Mouse (Mus musculus) myocyte (in vitro differentiated cells): ENCODE measurements around the gene Hmcn2. TPM values are rescaled to one million over a fixed set of nuclear protein-coding genes. Genes with fewer than 3 reads are reported as not detected.

Experiments used
- H3K27me3 ChIP-seq: one replicate; pipeline ENCODE4 v1.6.1; 2011; ENCODE audit not compliant: control insufficient read depth, insufficient read depth, insufficient read length
- H3K36me3 ChIP-seq: one replicate; pipeline ENCODE4 v1.6.1; 2011; ENCODE audit not compliant: control insufficient read depth, insufficient read depth
- H3K4me2 ChIP-seq: one replicate; pipeline ENCODE4 v1.6.1; 2011; ENCODE audit warnings: low read depth, control low read depth
- H3K4me3 ChIP-seq: one replicate; pipeline ENCODE4 v1.5.1; 2011; ENCODE audit warnings: mild to moderate bottlenecking, control low read depth, moderate library complexity
- H3K79me2 ChIP-seq: one replicate; pipeline ENCODE4 v1.6.1; 2011; ENCODE audit not compliant: control insufficient read depth, insufficient read depth
- H3ac ChIP-seq: one replicate; pipeline ENCODE4 v1.6.1; 2011; ENCODE audit not compliant: control insufficient read depth, insufficient read length
- CEBPB ChIP-seq: IDR thresholded peaks from 2 replicates; pipeline ENCODE4 v1.6.1; 2011; ENCODE audit warnings: mild to moderate bottlenecking, moderate library complexity; ENCODE audit not compliant: poor library complexity, insufficient read depth, severe bottlenecking
- E2F4 ChIP-seq: IDR thresholded peaks from one replicate; pipeline ENCODE4 v1.6.1; 2011; ENCODE audit warnings: mild to moderate bottlenecking, control low read depth, moderate library complexity; ENCODE audit not compliant: insufficient read depth
- MAX ChIP-seq: IDR thresholded peaks from one replicate; pipeline ENCODE4 v1.6.1; 2011; ENCODE audit warnings: low read depth, mild to moderate bottlenecking, control low read depth
- MYOD1 ChIP-seq, 3 experiments: IDR thresholded peaks; one replicate each; pipeline ENCODE4 v1.6.1; 2011; ENCODE audit warnings: control low read depth in 2 of 3, low read depth in 2 of 3, mild to moderate bottlenecking in 2 of 3, moderate library complexity in 1 of 3; ENCODE audit not compliant: insufficient read length in 2 of 3, control insufficient read depth in 1 of 3
- MYOG ChIP-seq, 3 experiments: IDR thresholded peaks; one replicate each; pipeline ENCODE4 v1.6.1; 2011; ENCODE audit warnings: control low read depth in 2 of 3, low read depth in 2 of 3, mild to moderate bottlenecking in 2 of 3; ENCODE audit not compliant: insufficient read length in 2 of 3, control insufficient read depth in 1 of 3, insufficient read depth in 1 of 3
- POLR2A ChIP-seq: IDR thresholded peaks from one replicate; pipeline ENCODE4 v1.6.1; 2011; ENCODE audit warnings: low read depth, mild to moderate bottlenecking, control low read depth, moderate library complexity; ENCODE audit not compliant: insufficient read length
- POLR2AphosphoS2 ChIP-seq: IDR thresholded peaks from one replicate; pipeline ENCODE4 v1.6.1; 2011; ENCODE audit warnings: low read depth, control low read depth; ENCODE audit not compliant: insufficient read length
- REST ChIP-seq: IDR thresholded peaks from one replicate; pipeline ENCODE4 v1.6.1; 2011; ENCODE audit warnings: mild to moderate bottlenecking, control low read depth, moderate library complexity; ENCODE audit not compliant: insufficient read depth, insufficient read length
- SRF ChIP-seq: IDR thresholded peaks from one replicate; pipeline ENCODE4 v1.6.1; 2011; ENCODE audit warnings: low read depth; ENCODE audit not compliant: control insufficient read depth, insufficient read length
- TCF12 ChIP-seq: IDR thresholded peaks from one replicate; pipeline ENCODE4 v1.6.1; 2011; ENCODE audit warnings: mild to moderate bottlenecking, control low read depth; ENCODE audit not compliant: poor library complexity, insufficient read depth, severe bottlenecking
- TCF3 ChIP-seq: IDR thresholded peaks from one replicate; pipeline ENCODE4 v1.6.1; 2011; ENCODE audit warnings: low read depth, control low read depth; ENCODE audit not compliant: insufficient read length
- USF1 ChIP-seq: IDR thresholded peaks from one replicate; pipeline ENCODE4 v1.6.1; 2011; ENCODE audit warnings: low read depth, mild to moderate bottlenecking, control low read depth, moderate library complexity
- polyA plus RNA-seq: library from polyadenylated mRNA; unstranded; fragments of >200 nt; fragmentation: generic; extraction: Trizol; gene quantifications from one replicate; pipeline ENCODE4 v1.2.1, GENCODE M21; 2012; ENCODE audit warnings: missing spikeins

Hmcn2 gene
- polyA plus RNA-seq, 1 experiment: 2.6 TPM

DNA sequence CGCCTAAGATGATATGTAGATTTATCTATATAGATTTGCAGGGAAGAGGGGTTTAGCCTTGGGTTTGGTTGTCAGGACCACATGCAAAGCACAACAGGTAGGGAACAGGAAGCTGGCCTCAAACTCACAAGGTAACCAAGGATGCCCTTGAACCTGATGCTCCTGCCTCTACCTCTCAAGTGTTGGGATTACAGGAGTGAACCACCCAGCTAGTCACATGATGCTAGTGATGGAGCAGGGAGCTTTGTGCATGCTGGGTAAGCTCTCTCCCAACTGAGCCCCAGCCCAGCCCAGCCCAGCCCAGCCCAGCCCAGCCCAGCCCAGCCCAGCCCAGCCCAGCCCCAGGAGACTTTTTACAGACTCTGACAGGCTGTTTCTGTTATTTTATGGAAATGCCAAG, 153.2 kb downstream of the Hmcn2 start:
- Histone ChIP-seq H3K4me2 (no peak overlapping the region), H3ac (no peak overlapping the region), H3K4me3 (no peak overlapping the region), H3K27me3 (no peaks in the 10 kb centered on the region), H3K36me3 (no peaks in the 10 kb centered on the region), H3K79me2 (no peaks in the 10 kb centered on the region)
- TF ChIP-seq USF1 (peak; percentile 76), TCF12 (no peak), MYOD1 (IDR thresholded peaks at IDR 0.05; ENCODE audit: control insufficient read depth in 1 of 3, insufficient read length in 2 of 3, low read depth in 2 of 3) (no peak), POLR2A (no peak)

DNA sequence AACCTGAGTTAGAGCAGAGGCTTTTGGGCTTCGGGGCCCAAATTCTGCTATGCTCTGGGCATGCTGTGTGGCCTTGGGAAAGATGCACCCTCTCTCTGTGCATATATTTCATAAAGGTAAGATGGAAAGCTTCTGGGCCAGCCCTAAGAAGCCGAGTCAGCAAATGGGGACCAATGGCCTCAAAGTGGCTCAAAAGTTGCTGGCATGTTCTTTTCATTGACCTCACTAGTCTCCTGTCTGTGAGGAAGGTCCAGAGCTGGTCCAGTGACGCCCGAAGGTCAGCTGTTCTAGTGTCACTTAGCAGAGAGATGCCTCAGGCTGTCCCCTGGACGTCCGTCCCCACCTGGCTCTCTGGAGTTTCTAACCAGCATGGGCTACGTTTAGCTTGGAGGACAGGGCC, 154.6 kb downstream of the Hmcn2 start:
- Histone ChIP-seq H3K27me3 (no peaks in the 10 kb centered on the region), H3K79me2 (no peaks in the 10 kb centered on the region), H3K4me3 (no peak overlapping the region), H3ac (no peak overlapping the region), H3K4me2 (no peak overlapping the region), H3K36me3 (no peaks in the 10 kb centered on the region)
- TF ChIP-seq TCF12: no peak
- no peak for TF ChIP-seq MYOD1 (IDR thresholded peaks at IDR 0.05; ENCODE audit: control insufficient read depth in 1 of 3, insufficient read length in 2 of 3, low read depth in 2 of 3)
- TF ChIP-seq E2F4: no peak
- no peak for TF ChIP-seq POLR2AphosphoS2
- TF ChIP-seq MAX: no peak
- TF ChIP-seq SRF: no peak
- no peak for TF ChIP-seq MYOG (IDR thresholded peaks at IDR 0.05; ENCODE audit: control insufficient read depth in 1 of 3, insufficient read depth in 1 of 3, insufficient read length in 2 of 3, low read depth in 2 of 3)
- TF ChIP-seq REST: no peak
- TF ChIP-seq POLR2A: no peak
- no peak for TF ChIP-seq TCF3
- no peak for TF ChIP-seq CEBPB
- TF ChIP-seq USF1: no peak

DNA sequence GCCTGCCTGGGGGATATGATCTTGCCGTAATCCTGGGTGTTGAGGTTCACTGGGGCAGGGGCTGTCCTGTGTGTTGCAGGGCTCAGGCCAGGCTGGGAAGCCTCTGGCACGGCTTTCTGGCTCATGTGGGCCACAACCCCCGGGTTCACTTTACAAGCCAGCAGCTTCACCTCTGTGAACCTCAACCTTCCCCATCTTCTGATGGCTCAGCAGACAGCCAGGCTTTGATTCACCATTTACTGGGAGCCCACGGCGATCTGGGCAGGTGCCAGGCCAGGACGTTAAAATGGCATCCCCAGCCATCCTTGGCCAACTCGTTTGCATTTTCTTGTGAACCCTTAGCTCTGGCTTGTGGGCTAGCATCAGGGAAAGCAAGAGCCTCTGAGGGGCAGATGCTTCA, 155.3 kb downstream of the Hmcn2 start:
- Histone ChIP-seq H3K4me2 (peak overlapping the region; percentile 97), H3ac (no peak overlapping the region), H3K4me3 (peak overlapping the region; percentile 40), H3K27me3 (no peaks in the 10 kb centered on the region), H3K79me2 (no peaks in the 10 kb centered on the region), H3K36me3 (no peaks in the 10 kb centered on the region)
- TF ChIP-seq SRF (no peak), POLR2AphosphoS2 (no peak), USF1 (no peak), E2F4 (no peak), POLR2A (no peak), TCF3 (no peak), CEBPB (no peak), TCF12 (no peak), MYOD1 (IDR thresholded peaks at IDR 0.05; ENCODE audit: control insufficient read depth in 1 of 3, insufficient read length in 2 of 3, low read depth in 2 of 3) (no peak), MAX (no peak), REST (no peak), MYOG (IDR thresholded peaks at IDR 0.05; ENCODE audit: control insufficient read depth in 1 of 3, insufficient read depth in 1 of 3, insufficient read length in 2 of 3, low read depth in 2 of 3) (no peak)

DNA sequence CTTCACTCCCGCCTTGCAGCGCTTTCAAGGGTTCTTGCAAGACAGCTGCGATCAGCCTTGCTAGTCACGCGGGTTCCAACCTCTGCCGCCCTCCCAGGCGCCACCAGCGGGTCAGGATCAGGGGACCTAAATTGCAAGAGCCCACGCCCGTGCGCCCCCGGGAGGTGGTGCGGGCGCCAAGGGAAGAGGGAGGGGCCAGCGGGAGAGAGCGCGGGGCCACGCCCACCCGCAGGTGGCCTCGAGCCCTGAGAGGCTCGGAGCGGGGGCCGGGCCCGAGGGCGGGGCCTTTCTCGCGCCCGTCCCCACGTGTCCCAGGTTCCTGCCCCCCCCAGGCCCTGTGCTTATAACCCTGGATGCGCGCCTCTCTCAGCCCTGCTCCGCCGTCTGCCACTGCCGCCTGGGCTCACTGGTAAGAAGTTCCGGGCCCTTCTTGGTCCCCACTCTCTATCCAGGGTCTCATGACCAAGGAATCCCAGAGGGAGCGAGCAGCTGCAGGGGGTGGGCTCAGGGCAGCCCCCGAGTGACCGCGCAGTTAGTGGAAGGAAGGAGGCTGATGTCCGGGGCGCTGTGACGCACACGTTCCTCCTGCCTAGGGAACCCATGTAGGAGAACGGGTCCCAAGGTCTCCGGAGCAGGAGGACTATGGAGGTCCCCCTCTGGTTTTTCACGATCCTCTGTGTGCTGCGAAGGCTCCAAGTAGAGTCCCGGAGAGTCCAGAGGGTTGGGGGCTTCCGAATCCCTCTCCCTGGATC, 155.9 kb downstream of the Hmcn2 start, which contains the start of gene Ass1:
Ass1 (plus strand) TSS at position 277 of the 752 bp plus-strand sequence.
- no peaks in the 10 kb centered on the region for H3K27me3 ChIP-seq
- H3K79me2 ChIP-seq: no peaks in the 10 kb centered on the region
- H3K4me3 ChIP-seq: peak within 1 kb of the TSS; percentile 40
- H3K36me3 ChIP-seq: no peaks in the 10 kb centered on the region
- TF ChIP-seq POLR2A (peak; percentile 55), CEBPB (no peak), USF1 (no peak), MYOD1 (IDR thresholded peaks at IDR 0.05; ENCODE audit: control insufficient read depth in 1 of 3, insufficient read length in 2 of 3, low read depth in 2 of 3) (peak in 2 of 3 experiments; percentile 28 to 50), REST (no peak), SRF (no peak), MAX (no peak), E2F4 (no peak), POLR2AphosphoS2 (no peak), TCF3 (no peak), MYOG (IDR thresholded peaks at IDR 0.05; ENCODE audit: control insufficient read depth in 1 of 3, insufficient read depth in 1 of 3, insufficient read length in 2 of 3, low read depth in 2 of 3) (peak in 2 of 3 experiments; percentile 18 to 56), TCF12 (no peak)
- H3K4me2 ChIP-seq: peak within 1 kb of the TSS; percentile 97
- peak within 1 kb of the TSS; percentile 21 for H3ac ChIP-seq
